Mouse (Mus musculus) CH12.LX (cell line): ENCODE data around the gene B3galt4. TPM values are rescaled to one million over a fixed set of nuclear protein-coding genes. Genes with fewer than 3 reads are reported as not detected.
"Not testable (repeated sequence)": the region's sequence is repeated elsewhere in the genome, so short reads cannot be mapped to it uniquely, and the experiment has no call there.

ENCODE experiments used
- DNase-seq: peaks from one replicate; pipeline ENCODE4 v3.0.0-alpha.2; 2013; ENCODE audit errors: extremely low read depth
- H3K27ac ChIP-seq: 2 replicates; pipeline ENCODE4 v1.5.1; 2012; ENCODE audit warnings: low read depth, mild to moderate bottlenecking, control low read depth, moderate library complexity; ENCODE audit not compliant: insufficient read depth
- H3K27me3 ChIP-seq: replicated peaks from 2 replicates; pipeline ENCODE3; 2012; ENCODE audit warnings: inconsistent platforms
- H3K36me3 ChIP-seq, 2 experiments: replicated peaks in 1 of 2; 2 replicates each; pipeline versions ENCODE3 to v1.6.1; 2012; ENCODE audit warnings: inconsistent platforms in 1 of 2, low read length in 1 of 2, mild to moderate bottlenecking in 1 of 2, mixed read lengths in 1 of 2, moderate library complexity in 1 of 2; ENCODE audit not compliant: control insufficient read depth in 1 of 2, insufficient read depth in 1 of 2
- H3K4me1 ChIP-seq, 2 experiments: 2 replicates each; pipeline ENCODE4 v1.6.1; 2012; ENCODE audit warnings: inconsistent platforms in 1 of 2, moderate library complexity in 1 of 2; ENCODE audit not compliant: insufficient read depth in 2 of 2, control insufficient read depth in 1 of 2
- H3K4me2 ChIP-seq: 2 replicates; pipeline ENCODE4 v1.6.1; 2012; ENCODE audit warnings: low read depth, mild to moderate bottlenecking, control low read depth; ENCODE audit not compliant: poor library complexity, insufficient read depth, severe bottlenecking
- H3K4me3 ChIP-seq, 3 experiments: fragments of 150-350 bp in 1 of 3; sonication (generic) in 1 of 3; replicated peaks in 1 of 3; 2 replicates each; pipeline versions ENCODE3 to v1.5.1; 2011 to 2012; ENCODE audit warnings: low read depth in 2 of 3, low read length in 2 of 3, mild to moderate bottlenecking in 2 of 3, moderate library complexity in 2 of 3, control low read depth in 1 of 3, improper control_type of control experiment in 1 of 3, inconsistent platforms in 1 of 3, mixed read lengths in 1 of 3; ENCODE audit not compliant: poor library complexity in 1 of 3
- H3K79me2 ChIP-seq: replicated peaks from 2 replicates; pipeline ENCODE4 v1.6.1; 2012; ENCODE audit warnings: mild to moderate bottlenecking, moderate library complexity; ENCODE audit not compliant: control insufficient read depth, poor library complexity, insufficient read depth, severe bottlenecking; ENCODE audit errors: extremely low read depth
- H3K9ac ChIP-seq: 2 replicates; pipeline ENCODE4 v1.6.1; 2012; ENCODE audit warnings: low read depth, mild to moderate bottlenecking, control low read depth, moderate library complexity; ENCODE audit not compliant: insufficient read depth
- H3K9me3 ChIP-seq: replicated peaks from 2 replicates; pipeline ENCODE3; 2012; ENCODE audit warnings: low read length, inconsistent platforms, mixed read lengths
- CHD1 ChIP-seq: IDR thresholded peaks from 2 replicates; pipeline ENCODE4 v1.6.1; 2012; ENCODE audit warnings: low read depth, low read length, improper control_type of control experiment, inconsistent platforms
- CHD2 ChIP-seq: IDR thresholded peaks from 2 replicates; pipeline ENCODE4 v1.6.1; 2011; ENCODE audit warnings: low read length, improper control_type of control experiment
- CTCF ChIP-seq, 2 experiments: IDR thresholded peaks in 1 of 2; conservative IDR thresholded peaks in 1 of 2; 2 replicates each; pipeline ENCODE4 v1.5.1; 2011 to 2012; ENCODE audit warnings: low read depth in 2 of 2, low read length in 2 of 2, improper control_type of control experiment in 1 of 2, inconsistent platforms in 1 of 2, mild to moderate bottlenecking in 1 of 2, moderate library complexity in 1 of 2
- EP300 ChIP-seq: IDR thresholded peaks from 2 replicates; pipeline ENCODE4 v1.6.1; 2011; ENCODE audit warnings: low read length, improper control_type of control experiment
- GABPA ChIP-seq: IDR thresholded peaks from 2 replicates; pipeline ENCODE4 v1.6.1; 2012; ENCODE audit warnings: low read depth, low read length, improper control_type of control experiment, inconsistent platforms; ENCODE audit not compliant: insufficient replicate concordance
- JUN ChIP-seq: IDR thresholded peaks from 2 replicates; pipeline ENCODE4 v1.6.1; 2011; ENCODE audit warnings: low read depth, mild to moderate bottlenecking, low read length, improper control_type of control experiment, moderate library complexity; ENCODE audit not compliant: insufficient read depth
- JUND ChIP-seq: conservative IDR thresholded peaks from 2 replicates; pipeline ENCODE4 v1.6.1; 2011; ENCODE audit warnings: low read depth, low read length, improper control_type of control experiment
- KAT2A ChIP-seq: IDR thresholded peaks from 2 replicates; pipeline ENCODE4 v1.6.1; 2012; ENCODE audit warnings: low read length, improper control_type of control experiment, inconsistent platforms; ENCODE audit not compliant: insufficient replicate concordance
- NRF1 ChIP-seq: IDR thresholded peaks from 2 replicates; pipeline ENCODE4 v1.6.1; 2014; ENCODE audit warnings: low read depth, mild to moderate bottlenecking, inconsistent platforms, low read length, improper control_type of control experiment, moderate library complexity
- PAX5 ChIP-seq: IDR thresholded peaks from 2 replicates; pipeline ENCODE4 v1.6.1; 2012; ENCODE audit warnings: low read length, inconsistent platforms, mixed read lengths
- POLR2A ChIP-seq: IDR thresholded peaks from 2 replicates; pipeline ENCODE4 v1.6.1; 2011; ENCODE audit warnings: low read depth, mild to moderate bottlenecking, improper control_type of control experiment, low read length
- RAD21 ChIP-seq: IDR thresholded peaks from 2 replicates; pipeline ENCODE4 v1.6.1; 2011; ENCODE audit warnings: low read depth, mild to moderate bottlenecking, low read length, improper control_type of control experiment, moderate library complexity
- RCOR1 ChIP-seq: conservative IDR thresholded peaks from 2 replicates; pipeline ENCODE4 v1.6.1; 2012; ENCODE audit warnings: low read depth, mild to moderate bottlenecking, inconsistent platforms, low read length, improper control_type of control experiment
- SMC3 ChIP-seq: IDR thresholded peaks from 2 replicates; pipeline ENCODE4 v1.6.1; 2011; ENCODE audit warnings: low read depth, low read length, improper control_type of control experiment
- TCF12 ChIP-seq: IDR thresholded peaks from 2 replicates; pipeline ENCODE4 v1.6.1; 2014; ENCODE audit warnings: low read depth, mild to moderate bottlenecking, inconsistent platforms, low read length, improper control_type of control experiment
- USF2 ChIP-seq: conservative IDR thresholded peaks from 2 replicates; pipeline ENCODE4 v1.6.1; 2011; ENCODE audit warnings: low read depth, low read length, improper control_type of control experiment
- dilution Hi-C: fragments of 300-500 bp; cut with MboI; formaldehyde crosslinking; loops from 2 replicates; pipeline ENCODE4 v1.14.3; 2020; ENCODE audit warnings: low sequenced_read_pairs; ENCODE audit not compliant: extremely low pct_unique_long_range_greater_than_20kb, extremely low pct_ligation_motif_present
- in situ Hi-C: fragments of 300-500 bp; cut with MboI; formaldehyde crosslinking; loops from 3 replicates; pipeline ENCODE4 v1.14.3; 2019; ENCODE audit warnings: low sequenced_read_pairs, low pct_ligation_motif_present, low pct_unique_long_range_greater_than_20kb, mixed read lengths
- polyA plus RNA-seq: library from polyadenylated mRNA; unstranded; fragments of >175 nt; gene quantifications from 2 replicates; pipeline ENCODE4 v1.2.1, GENCODE M21; 2012; ENCODE audit warnings: low read depth; ENCODE audit not compliant: insufficient read length
- total RNA-seq, 2 experiments: library from RNA; depleted of rRNA; stranded (reverse); fragments of 300-350 nt in 1 of 2; fragments of >200 nt in 1 of 2; gene quantifications; 2 replicates each; pipeline ENCODE4 v1.2.3; 2012 to 2014

The B3galt4 gene
- total and polyA plus RNA-seq, 3 experiments: 3.7 to 6.2 (median 5.2) TPM

DNA sequence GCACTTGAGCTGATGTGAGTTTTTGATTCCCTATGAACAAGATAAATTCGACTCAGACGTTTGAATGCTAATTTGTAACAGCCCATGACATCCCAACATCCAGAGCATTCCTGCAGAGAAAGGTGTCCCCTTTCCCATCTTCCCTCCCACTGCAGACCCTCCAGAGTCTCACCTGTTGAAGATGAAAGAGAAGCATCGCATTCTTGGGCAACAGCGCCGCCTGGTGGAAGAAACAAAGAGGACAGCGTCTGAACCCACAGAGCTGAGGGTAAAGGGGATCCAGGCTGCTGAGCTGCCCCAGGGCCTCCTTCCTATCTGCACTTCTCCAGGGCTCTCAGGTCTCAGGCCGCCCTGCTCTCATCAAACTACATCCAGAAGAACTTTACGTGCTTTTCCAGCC is 30.8 kb upstream of the B3galt4 start:
- dilution Hi-C loops, H3K9me3 ChIP-seq, H3K4me3 ChIP-seq, H3K9ac ChIP-seq, H3K36me3 ChIP-seq, H3K27ac ChIP-seq, H3K4me2 ChIP-seq, H3K27me3 ChIP-seq, DNase-seq, H3K79me2 ChIP-seq: not testable (repeated sequence)
- peaks cover 6 to 25% of the 10 kb centered on the region in 2 experiments; a peak in 3 of 4 replicates for H3K4me1 ChIP-seq
- in situ Hi-C loops: loop anchor here (25.0 kb wide), 1 partner anchor 1480 kb away; the partner anchor contains the start of gene H2-Q10
- TF ChIP-seq CTCF (conservative IDR thresholded peaks at IDR 0.05 in 1 of 2, IDR thresholded peaks at IDR 0.05 in 1 of 2; ENCODE audit: low read depth in 2 of 2, low read length in 2 of 2): peak in 1 of 2 experiments; percentile 45; a peak in 3 of 4 replicates
- peak; percentile 9 for TF ChIP-seq RAD21

DNA sequence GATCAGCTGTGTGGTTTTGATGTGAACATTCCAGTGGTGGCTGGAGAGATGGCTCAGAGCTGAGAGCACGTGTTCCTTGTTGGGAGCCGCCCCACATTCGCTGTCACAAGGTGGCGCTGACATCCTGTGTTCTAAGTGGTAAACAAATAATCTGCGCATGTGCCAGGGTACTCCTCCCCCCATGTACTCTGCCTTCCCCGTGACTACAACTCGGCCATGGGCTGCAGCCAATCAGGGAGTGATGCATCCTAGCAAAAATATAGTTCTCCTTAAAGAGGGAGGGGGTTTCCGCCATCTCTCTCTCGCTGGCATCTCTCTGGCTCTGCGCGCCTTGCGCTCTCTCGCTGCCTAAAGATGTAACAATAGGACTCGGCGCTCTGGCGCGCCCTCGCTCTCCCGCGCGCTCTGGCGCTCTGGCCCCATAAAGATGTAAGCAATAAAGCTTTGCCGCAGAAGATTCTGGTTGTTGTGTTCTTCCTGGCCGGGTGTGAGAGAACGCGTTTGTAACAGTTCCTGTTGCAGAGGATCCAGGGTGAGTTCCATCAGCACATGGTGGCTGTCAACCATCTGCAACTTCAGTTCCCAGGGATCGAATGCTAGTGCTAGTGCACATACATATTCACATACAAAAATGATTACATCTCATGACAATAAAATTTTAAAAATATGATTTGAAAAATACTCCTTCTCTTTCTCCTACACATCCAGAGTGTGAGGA is 30.1 kb upstream of the B3galt4 start:
- DNase-seq, H3K4me3 ChIP-seq, H3K36me3 ChIP-seq, H3K27ac ChIP-seq, H3K27me3 ChIP-seq, H3K9me3 ChIP-seq, H3K9ac ChIP-seq, dilution Hi-C loops, H3K4me2 ChIP-seq, H3K79me2 ChIP-seq: not testable (repeated sequence)
- peaks cover 6 to 25% of the 10 kb centered on the region in 2 experiments; a peak in 3 of 4 replicates for H3K4me1 ChIP-seq
- in situ Hi-C loops: loop anchor here (25.0 kb wide), 1 partner anchor 1481 kb away; the partner anchor contains the start of gene H2-Q10

DNA sequence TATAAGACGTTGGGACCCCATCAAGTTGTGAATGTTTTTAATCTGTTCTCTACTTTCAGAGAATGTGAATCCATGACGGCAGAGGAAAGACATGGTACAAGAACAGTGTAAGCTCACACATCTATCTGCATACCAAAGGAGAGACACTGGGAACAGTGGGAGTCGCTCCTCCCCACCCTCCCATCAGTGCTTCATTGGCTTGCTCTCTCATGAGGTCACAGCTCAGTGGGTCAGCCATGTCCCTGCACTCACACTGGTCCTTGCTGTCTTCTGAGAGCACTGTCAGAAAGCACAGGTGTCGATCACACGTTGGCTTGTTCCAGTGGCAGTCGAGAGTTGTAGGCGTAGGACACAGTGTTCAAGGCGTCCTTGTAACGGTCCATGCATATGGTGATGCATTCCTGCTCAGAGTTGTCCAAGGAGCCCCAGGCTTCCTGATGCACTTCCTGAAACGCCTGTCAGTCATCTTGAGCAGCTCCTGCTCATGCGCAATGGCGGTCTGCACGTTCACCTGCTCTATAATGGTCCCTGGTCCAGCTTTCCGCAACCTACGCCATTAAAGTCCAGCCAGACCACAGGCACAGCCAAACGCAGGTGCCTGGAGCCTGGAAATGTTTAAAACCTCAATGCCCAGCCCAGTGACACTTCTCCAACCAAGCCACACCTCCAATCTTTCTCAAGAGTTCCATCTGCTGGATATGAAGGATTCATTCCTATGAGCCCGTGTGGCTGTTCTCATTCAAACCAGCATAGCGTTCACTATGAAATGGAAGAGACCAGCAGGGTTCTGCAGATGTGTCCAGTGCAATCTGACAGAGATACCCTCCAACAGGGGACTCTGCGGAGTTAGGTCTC is 29.1 kb upstream of the B3galt4 start:
- no peak overlapping the region for H3K4me2 ChIP-seq
- H3K4me1 ChIP-seq: peaks cover 6 to 20% of the 10 kb centered on the region in 2 experiments; a peak in 3 of 4 replicates
- no peaks in the 10 kb centered on the region for H3K79me2 ChIP-seq
- no peak overlapping the region for H3K4me3 ChIP-seq
- H3K27me3 ChIP-seq: no peaks in the 10 kb centered on the region
- TF ChIP-seq USF2 (no peak), CHD1 (no peak), NRF1 (no peak), JUN (no peak), JUND (no peak), POLR2A (no peak), EP300 (no peak), RCOR1 (no peak), TCF12 (no peak), CHD2 (no peak), KAT2A (no peak), GABPA (no peak), PAX5 (no peak), SMC3 (no peak)
- DNase-seq: no peak
- no peaks in the 10 kb centered on the region for H3K9me3 ChIP-seq
- peaks cover 0 to 1% of the 10 kb centered on the region in 2 experiments for H3K36me3 ChIP-seq
- in situ Hi-C loops: loop anchor here (25.0 kb wide), 1 partner anchor 1482 kb away; the partner anchor contains the start of gene H2-Q10
- no peak overlapping the region for H3K9ac ChIP-seq
- H3K27ac ChIP-seq: no peak overlapping the region
- dilution Hi-C loops: no loop called here
